Mouse (Mus musculus) spleen, adult 2 months (tissue): ENCODE measurements around the gene Nckap5l. TPM values are rescaled to one million over a fixed set of nuclear protein-coding genes. Genes with fewer than 3 reads are reported as not detected.
A peak's percentile ranks its signal among the peaks of the same experiment; 100 is the strongest.

Source experiments
- DNase-seq, 2 experiments: peaks; one replicate each; pipeline versions ENCODE4 v3.0.0 to v3.0.0-alpha.2; 2012 to 2021; ENCODE audit warnings: low spot score in 2 of 2, low read depth in 1 of 2
- H3K27ac ChIP-seq: fragments of 200-500 bp; 2 replicates; pipeline ENCODE4 v1.5.1; 2012; ENCODE audit warnings: low read length, inconsistent platforms; ENCODE audit not compliant: insufficient read depth
- H3K27me3 ChIP-seq: fragments of 200-500 bp; 2 replicates; pipeline ENCODE4 v1.6.1; 2012; ENCODE audit warnings: mild to moderate bottlenecking, moderate library complexity, low read length, inconsistent platforms; ENCODE audit not compliant: control insufficient read depth, insufficient read depth
- H3K36me3 ChIP-seq: fragments of 200-500 bp; 2 replicates; pipeline ENCODE4 v1.6.1; 2012; ENCODE audit warnings: mild to moderate bottlenecking, low read length, inconsistent platforms; ENCODE audit not compliant: control insufficient read depth, insufficient read depth
- H3K4me1 ChIP-seq: fragments of 200-500 bp; 2 replicates; pipeline ENCODE4 v1.6.1; 2011; ENCODE audit warnings: inconsistent platforms; ENCODE audit not compliant: control insufficient read depth, insufficient read depth, insufficient read length
- H3K4me3 ChIP-seq: fragments of 200-500 bp; 2 replicates; pipeline ENCODE4 v1.5.1; 2011; ENCODE audit warnings: mild to moderate bottlenecking, inconsistent platforms; ENCODE audit not compliant: insufficient read depth, insufficient read length; ENCODE audit errors: extremely low read depth
- CTCF ChIP-seq: fragments of 200-500 bp; IDR thresholded peaks from 2 replicates; pipeline ENCODE4 v1.5.1; 2011; ENCODE audit warnings: mild to moderate bottlenecking, inconsistent platforms; ENCODE audit not compliant: insufficient read depth, insufficient read length, insufficient replicate concordance; ENCODE audit errors: extremely low read depth
- POLR2A ChIP-seq: fragments of 200-500 bp; IDR thresholded peaks from 2 replicates; pipeline ENCODE4 v1.6.1; 2011; ENCODE audit warnings: low read depth, low read length, inconsistent platforms
- WGBS: fragments of 180-500 bp; shearing (Covaris S2); methylation state at CpG from one replicate; pipeline ENCODE4 v1.1.7; 2018; 5-methylcytosine and 5-hydroxymethylcytosine counted together
- polyA plus RNA-seq: library from polyadenylated mRNA; depleted of rRNA; stranded (reverse); fragments of >200 nt; gene quantifications from 2 replicates; pipeline ENCODE4 v1.2.3, GENCODE M21; 2012

Gene Nckap5l
- polyA plus RNA-seq, 1 experiment, result 10.9 TPM

GRCm38 (mm10) chr15:99469736-99470135, 12.2 kb upstream of the Nckap5l start:
- no peak for TF ChIP-seq CTCF
- TF ChIP-seq POLR2A, result no peak
- Histone ChIP-seq H3K36me3 (no peaks in the 10 kb centered on the region), H3K27me3 (no peaks in the 10 kb centered on the region), H3K4me3 (no peak overlapping the region), H3K4me1 (peaks cover 3% of the 10 kb centered on the region; the same call in 1 of the 2 replicates), H3K27ac (no peak overlapping the region)
- WGBS, result 93% methylated on average over 4 of the region's 4 CpGs
- no peak for DNase-seq

GRCm38 (mm10) chr15:99469067-99469466, 11.5 kb upstream of the Nckap5l start:
- WGBS, result 35% methylated on average over 3 of the region's 3 CpGs
- Histone ChIP-seq H3K4me1 (peaks cover 3% of the 10 kb centered on the region; the same call in 1 of the 2 replicates), H3K27me3 (no peaks in the 10 kb centered on the region), H3K36me3 (no peaks in the 10 kb centered on the region), H3K27ac (no peak overlapping the region), H3K4me3 (no peak overlapping the region)
- no peak for TF ChIP-seq CTCF
- TF ChIP-seq POLR2A, result no peak
- DNase-seq, result peak; percentile 32 to 42

GRCm38 (mm10) chr15:99463194-99463593, 5.6 kb upstream of the Nckap5l start:
- Histone ChIP-seq H3K27me3 (no peaks in the 10 kb centered on the region), H3K27ac (no peak overlapping the region), H3K4me3 (no peak overlapping the region), H3K36me3 (no peaks in the 10 kb centered on the region), H3K4me1 (peaks cover 3% of the 10 kb centered on the region; the same call in 1 of the 2 replicates)
- DNase-seq, result no peak
- no peak for TF ChIP-seq CTCF
- no peak for TF ChIP-seq POLR2A
- WGBS, result 89% methylated on average over 13 of the region's 13 CpGs

GRCm38 (mm10) chr15:99456963-99457605, 464 bp downstream of the Nckap5l start:
- WGBS, result 2% methylated on average over 42 of the region's 43 CpGs
- H3K27ac ChIP-seq, result no peak overlapping the region; the same call in 1 of the 2 replicates
- DNase-seq, result peak in 1 of 2 experiments; percentile 27
- peaks cover 4% of the 10 kb centered on the region; the same call in 1 of the 2 replicates for H3K4me1 ChIP-seq
- H3K4me3 ChIP-seq, result peak overlapping the region; percentile 73
- TF ChIP-seq CTCF (no peak), POLR2A (no peak)
- H3K36me3 ChIP-seq, result no peaks in the 10 kb centered on the region
- no peaks in the 10 kb centered on the region for H3K27me3 ChIP-seq

GRCm38 (mm10) chr15:99456338-99456962, 1.1 kb downstream of the Nckap5l start:
- peak overlapping the region; percentile 73; the same call in 1 of the 2 replicates for H3K4me3 ChIP-seq
- H3K27ac ChIP-seq, result no peak overlapping the region; the same call in 1 of the 2 replicates
- 40% methylated on average over 7 of the region's 7 CpGs for WGBS
- H3K27me3 ChIP-seq, result no peaks in the 10 kb centered on the region
- H3K36me3 ChIP-seq, result no peaks in the 10 kb centered on the region
- DNase-seq, result no peak
- TF ChIP-seq POLR2A, result no peak
- no peak for TF ChIP-seq CTCF
- H3K4me1 ChIP-seq, result peaks cover 4% of the 10 kb centered on the region; the same call in 1 of the 2 replicates

- 92% methylated on average over 3 of the region's 3 CpGs for WGBS
- no peak overlapping the region for H3K27ac ChIP-seq
- TF ChIP-seq CTCF (no peak), POLR2A (no peak)
- H3K27me3 ChIP-seq, result no peaks in the 10 kb centered on the region
- H3K36me3 ChIP-seq, result no peaks in the 10 kb centered on the region
- peaks cover 4% of the 10 kb centered on the region; the same call in 1 of the 2 replicates for H3K4me1 ChIP-seq
- DNase-seq, result no peak
- no peak overlapping the region for H3K4me3 ChIP-seq
Measured at GRCm38 (mm10) chr15:99455415-99455814, 2.1 kb downstream of the Nckap5l start.
